Mouse (Mus musculus) forebrain, postnatal 0 days (tissue): Measurements from ENCODE around the gene N4bp1. TPM values are rescaled to one million over a fixed set of nuclear protein-coding genes. Genes with fewer than 3 reads are reported as not detected.
A peak's percentile ranks its signal among the peaks of the same experiment; 100 is the strongest.

Experiments
- ATAC-seq: fragments of 200-750 bp; cut with Nextera tagmentation; 2 replicates; pipeline ENCODE4 v1.8.0; 2017; ENCODE audit warnings: mild to moderate bottlenecking, moderate library complexity
- DNase-seq: peaks from one replicate; pipeline ENCODE4 v3.0.0-alpha.2; 2015
- H3K27ac ChIP-seq: fragments of 300-500 bp; sonication (generic); 2 replicates; pipeline ENCODE4 v1.5.1; 2014; ENCODE audit warnings: low read depth, mild to moderate bottlenecking, antibody characterized with exemption, low read length, moderate library complexity, mixed read lengths
- H3K27me3 ChIP-seq: fragments of 300-500 bp; sonication (generic); 2 replicates; pipeline ENCODE4 v1.6.1; 2014; ENCODE audit warnings: mild to moderate bottlenecking, low read length, mixed read lengths; ENCODE audit not compliant: insufficient read depth
- H3K36me3 ChIP-seq: fragments of 300-500 bp; sonication (generic); 2 replicates; pipeline ENCODE4 v1.6.1; 2014; ENCODE audit warnings: mild to moderate bottlenecking, moderate library complexity; ENCODE audit not compliant: insufficient read depth
- H3K4me1 ChIP-seq: fragments of 300-500 bp; sonication (generic); 2 replicates; pipeline ENCODE4 v1.6.1; 2014; ENCODE audit warnings: antibody characterized with exemption; ENCODE audit not compliant: insufficient read depth
- H3K4me2 ChIP-seq: fragments of 300-500 bp; sonication (generic); 2 replicates; pipeline ENCODE4 v1.6.1; 2014; ENCODE audit warnings: low read depth, mild to moderate bottlenecking, moderate library complexity
- H3K4me3 ChIP-seq: fragments of 300-500 bp; sonication (generic); 2 replicates; pipeline ENCODE4 v1.5.1; 2014; ENCODE audit warnings: low read depth, low read length, mixed read lengths
- H3K9ac ChIP-seq: fragments of 300-500 bp; sonication (generic); 2 replicates; pipeline ENCODE4 v1.6.1; 2014; ENCODE audit warnings: mild to moderate bottlenecking
- H3K9me3 ChIP-seq: fragments of 300-500 bp; sonication (generic); 2 replicates; pipeline ENCODE4 v1.6.1; 2016; ENCODE audit warnings: low read length
- CTCF ChIP-seq: sonication (generic); IDR thresholded peaks from 2 replicates; pipeline ENCODE4 v1.5.1; 2016; ENCODE audit warnings: antibody characterized with exemption, control low read depth, low read depth
- WGBS: fragments of 180-500 bp; shearing (Covaris S2); extraction: QIAGEN DNeasy Blood & Tissue Kit; methylation state at CpG from one replicate; pipeline ENCODE4 v1.1.7; 2014; 5-methylcytosine and 5-hydroxymethylcytosine counted together
- polyA plus RNA-seq: library from polyadenylated mRNA; unstranded; fragments of >200 nt; fragmentation: Nextera tagmentation; extraction: Ambion mirVana; gene quantifications from 2 replicates; pipeline ENCODE4 v1.2.1, GENCODE M21; 2015
- total RNA-seq: library from RNA; depleted of rRNA; stranded (reverse); fragments of >200 nt; gene quantifications from 2 replicates; pipeline ENCODE4 v1.2.3, GENCODE M21; 2014

Gene N4bp1
- total and polyA plus RNA-seq, 2 experiments from 2014 or later = 4.5 to 19.4 TPM

DNA sequence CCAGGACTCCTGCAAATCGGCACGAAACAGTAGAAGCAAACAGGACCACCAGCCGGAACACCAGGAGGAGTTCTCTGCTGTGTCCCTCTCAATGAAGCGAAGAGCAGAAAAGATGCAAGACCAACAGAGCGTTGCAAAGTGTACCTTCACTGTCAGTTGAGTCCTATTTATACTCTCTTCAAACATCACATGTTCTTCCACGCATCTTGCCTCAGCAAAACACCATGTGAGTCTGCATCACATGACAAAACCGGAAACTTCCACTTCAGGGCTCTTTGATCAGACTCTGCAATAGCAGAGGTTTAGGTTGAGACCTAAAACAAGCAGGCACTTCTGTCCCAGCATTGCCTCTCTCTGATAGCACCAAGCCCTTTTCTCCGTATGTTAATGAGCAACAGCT, 26.1 kb upstream of the N4bp1 start:
- no peak overlapping the region for H3K27ac ChIP-seq
- no peaks in the 10 kb centered on the region for H3K9me3 ChIP-seq
- WGBS = 91% methylated on average over 8 of the region's 8 CpGs
- no peak for TF ChIP-seq CTCF
- H3K4me1 ChIP-seq = no peaks in the 10 kb centered on the region
- H3K4me2 ChIP-seq = no peak overlapping the region
- no peaks in the 10 kb centered on the region for H3K36me3 ChIP-seq
- H3K27me3 ChIP-seq = no peaks in the 10 kb centered on the region
- no peak overlapping the region for H3K9ac ChIP-seq
- ATAC-seq = no peak
- DNase-seq = no peak
- H3K4me3 ChIP-seq = no peak overlapping the region

DNA sequence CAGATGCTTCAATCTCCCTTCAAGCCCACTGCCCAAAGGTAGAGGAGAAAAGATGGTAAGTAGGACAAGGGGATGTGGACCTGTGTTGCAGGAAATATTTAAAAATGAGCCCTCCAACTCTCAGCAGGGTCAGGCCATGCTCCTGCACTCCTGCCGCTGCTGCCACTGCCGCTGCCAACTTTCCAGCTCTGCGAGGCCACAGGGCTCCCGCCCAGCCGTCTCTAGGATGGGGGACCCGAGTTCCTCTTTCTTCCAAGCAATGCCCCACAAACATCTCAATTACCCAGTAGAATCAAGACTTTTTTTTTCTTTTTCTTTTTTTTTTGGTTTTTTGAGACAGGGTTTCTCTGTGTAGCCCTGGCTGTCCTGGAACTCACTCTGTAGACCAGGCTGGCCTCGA, 25.2 kb upstream of the N4bp1 start:
- no peaks in the 10 kb centered on the region for H3K4me1 ChIP-seq

DNA sequence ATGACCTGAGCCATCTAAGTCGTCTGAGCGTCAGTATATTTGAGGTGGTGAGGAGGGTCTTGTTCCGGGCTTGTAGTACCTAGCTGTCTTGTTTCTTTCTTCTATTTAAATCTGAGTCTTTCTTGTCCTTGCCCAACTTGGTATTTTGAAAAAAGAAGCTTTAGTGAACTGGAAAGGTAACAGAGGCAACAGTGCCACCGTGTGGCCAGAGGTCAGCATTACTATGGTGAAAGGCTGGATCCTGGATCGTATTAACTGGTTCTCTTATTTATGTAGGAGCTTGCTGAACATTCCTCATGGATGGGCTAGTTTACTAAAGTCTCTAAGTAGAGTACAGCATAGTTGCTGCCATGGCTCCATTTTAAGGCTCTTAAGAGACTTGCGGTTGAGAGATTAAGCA, 23.5 kb upstream of the N4bp1 start:
- DNase-seq = peak; percentile 91
- no peak overlapping the region for H3K9ac ChIP-seq
- H3K4me1 ChIP-seq = no peaks in the 10 kb centered on the region
- no peak overlapping the region for H3K27ac ChIP-seq
- no peak overlapping the region for H3K4me3 ChIP-seq
- H3K27me3 ChIP-seq = no peaks in the 10 kb centered on the region
- WGBS = 14% methylated on average over 6 of the region's 6 CpGs
- no peaks in the 10 kb centered on the region for H3K36me3 ChIP-seq
- ATAC-seq = peak; percentile 32; the same call in 1 of the 2 replicates
- H3K9me3 ChIP-seq = no peaks in the 10 kb centered on the region
- TF ChIP-seq CTCF = peak; percentile 91
- H3K4me2 ChIP-seq = no peak overlapping the region

More for the DNA sequence above, 25.2 kb upstream of the N4bp1 start:
- H3K4me3 ChIP-seq = no peak overlapping the region
- no peak overlapping the region for H3K27ac ChIP-seq
- H3K36me3 ChIP-seq = no peaks in the 10 kb centered on the region
- WGBS = 86% methylated on average over 6 of the region's 7 CpGs
- H3K27me3 ChIP-seq = no peaks in the 10 kb centered on the region
- H3K9ac ChIP-seq = no peak overlapping the region
- H3K9me3 ChIP-seq = no peaks in the 10 kb centered on the region
- DNase-seq (no peak), ATAC-seq (no peak)
- no peak overlapping the region for H3K4me2 ChIP-seq
- TF ChIP-seq CTCF = no peak

DNA sequence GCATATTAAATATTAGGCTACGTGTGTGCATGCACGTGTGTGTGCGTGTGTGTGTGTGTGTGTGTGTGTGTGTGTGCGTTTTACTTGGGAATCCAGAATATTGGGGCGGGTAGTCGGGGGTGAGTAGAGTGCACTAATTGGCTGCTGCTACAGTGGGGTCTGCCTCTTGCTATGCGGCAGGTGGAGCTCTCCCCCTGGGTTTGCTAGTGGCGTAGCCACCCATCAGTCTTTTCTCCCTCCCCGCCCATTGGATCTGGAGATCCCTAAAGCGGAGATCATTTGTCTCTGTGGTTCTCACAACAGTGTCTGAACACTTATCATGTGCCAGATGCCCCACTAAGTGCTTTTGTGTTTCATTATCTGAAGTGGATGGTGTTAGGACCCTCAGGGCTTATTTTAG, 19.9 kb upstream of the N4bp1 start:
- Histone ChIP-seq H3K9ac (no peak overlapping the region), H3K27ac (no peak overlapping the region), H3K4me3 (no peak overlapping the region), H3K4me1 (no peaks in the 10 kb centered on the region), H3K27me3 (no peaks in the 10 kb centered on the region), H3K4me2 (no peak overlapping the region), H3K9me3 (no peaks in the 10 kb centered on the region), H3K36me3 (no peaks in the 10 kb centered on the region)
- 79% methylated on average over 10 of the region's 10 CpGs for WGBS
- DNase-seq = no peak
- ATAC-seq = no peak
- TF ChIP-seq CTCF = no peak

DNA sequence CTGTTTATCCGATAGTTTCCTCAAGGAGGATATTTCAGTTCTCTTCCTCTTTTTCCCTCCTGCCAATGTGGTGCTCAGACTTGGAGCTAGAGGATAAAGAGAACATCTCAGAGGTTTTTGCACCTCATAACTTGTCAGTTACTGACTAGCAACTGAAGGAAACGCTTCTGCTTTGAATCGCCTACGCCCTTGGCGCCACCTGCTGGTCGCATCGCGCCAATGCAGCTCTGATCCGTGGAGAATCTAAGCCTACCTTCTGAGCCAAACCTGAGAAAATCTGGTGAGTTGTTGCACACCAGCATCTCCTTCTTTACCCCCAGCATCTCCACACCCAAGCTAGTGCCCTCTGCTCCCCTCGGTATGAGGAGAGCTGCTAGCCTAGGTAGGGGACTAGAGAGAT, 18.0 kb upstream of the N4bp1 start:
- 8% methylated on average over 10 of the region's 10 CpGs for WGBS
- peak; percentile 86 for DNase-seq
- Histone ChIP-seq H3K9me3 (no peaks in the 10 kb centered on the region), H3K9ac (no peak overlapping the region), H3K36me3 (no peaks in the 10 kb centered on the region), H3K27ac (no peak overlapping the region), H3K4me2 (no peak overlapping the region), H3K4me3 (no peak overlapping the region), H3K4me1 (no peaks in the 10 kb centered on the region), H3K27me3 (no peaks in the 10 kb centered on the region)
- ATAC-seq = peak; percentile 29; the same call in 1 of the 2 replicates
- peak; percentile 97 for TF ChIP-seq CTCF

- H3K9me3 ChIP-seq = no peaks in the 10 kb centered on the region
- no peak overlapping the region for H3K4me2 ChIP-seq
- no peaks in the 10 kb centered on the region for H3K36me3 ChIP-seq
- 77% methylated on average over 8 of the region's 8 CpGs for WGBS
- no peaks in the 10 kb centered on the region for H3K27me3 ChIP-seq
- no peak for DNase-seq
- no peaks in the 10 kb centered on the region for H3K4me1 ChIP-seq
- H3K4me3 ChIP-seq = no peak overlapping the region
- H3K9ac ChIP-seq = no peak overlapping the region
- ATAC-seq = no peak
- H3K27ac ChIP-seq = no peak overlapping the region
- no peak for TF ChIP-seq CTCF
These were observed 17.6 kb upstream of the N4bp1 start for GRCm38 (mm10) chr8:86902656-86903055.

DNA sequence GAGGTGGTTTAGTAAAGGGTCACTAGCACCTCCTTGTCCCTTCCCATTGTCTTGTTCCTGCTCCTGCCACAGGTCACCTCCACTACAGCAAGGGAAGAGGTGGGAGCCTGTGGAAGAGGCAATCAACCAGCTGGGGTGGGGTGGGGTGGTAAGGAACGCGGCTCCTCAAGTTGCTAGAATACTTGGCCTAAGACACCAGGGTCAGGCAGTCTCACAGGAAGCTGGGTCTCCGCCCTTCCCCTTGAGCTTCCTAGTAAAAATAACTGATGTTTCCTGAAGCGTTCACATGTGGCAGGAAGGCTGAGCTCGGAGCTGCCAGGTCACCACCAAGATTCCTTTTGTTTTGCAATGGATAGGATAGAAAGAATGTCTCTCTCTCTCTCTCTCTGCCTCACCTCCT, 16.9 kb upstream of the N4bp1 start:
- WGBS = 68% methylated on average over 5 of the region's 5 CpGs
- DNase-seq (no peak), ATAC-seq (no peak)
- no peak for TF ChIP-seq CTCF
- H3K27me3 ChIP-seq = no peaks in the 10 kb centered on the region
- H3K4me1 ChIP-seq = no peaks in the 10 kb centered on the region
- H3K27ac ChIP-seq = no peak overlapping the region
- H3K9ac ChIP-seq = no peak overlapping the region
- no peak overlapping the region for H3K4me3 ChIP-seq
- no peaks in the 10 kb centered on the region for H3K36me3 ChIP-seq
- no peak overlapping the region for H3K4me2 ChIP-seq
- H3K9me3 ChIP-seq = no peaks in the 10 kb centered on the region
